Mouse (Mus musculus) spleen, postnatal 10 days (tissue): ENCODE data around the gene Pet100.
A peak's percentile ranks its signal among the peaks of the same experiment; 100 is the strongest.
"Not testable (repeated sequence)": the region's sequence is repeated elsewhere in the genome, so short reads cannot be mapped to it uniquely, and the experiment has no call there.

Source experiments
- DNase-seq, 2 experiments: peaks; one replicate each; pipeline ENCODE4 v3.0.0; 2021 to 2022; ENCODE audit warnings: low spot score in 2 of 2

Pet100 gene

GRCm38 (mm10) chr8:3621199-3621970 is at the start of gene Pet100, which contains the start of gene Xab2:
Pet100 (plus strand) TSS chr8:3621548.
Xab2 (minus strand) TSS chr8:3621316.
- peak; percentile 97 to 98 for DNase-seq

- DNase-seq, result no peak
These were observed 46.8 kb upstream of the Pet100 start for GRCm38 (mm10) chr8:3574546-3574945.

DNA sequence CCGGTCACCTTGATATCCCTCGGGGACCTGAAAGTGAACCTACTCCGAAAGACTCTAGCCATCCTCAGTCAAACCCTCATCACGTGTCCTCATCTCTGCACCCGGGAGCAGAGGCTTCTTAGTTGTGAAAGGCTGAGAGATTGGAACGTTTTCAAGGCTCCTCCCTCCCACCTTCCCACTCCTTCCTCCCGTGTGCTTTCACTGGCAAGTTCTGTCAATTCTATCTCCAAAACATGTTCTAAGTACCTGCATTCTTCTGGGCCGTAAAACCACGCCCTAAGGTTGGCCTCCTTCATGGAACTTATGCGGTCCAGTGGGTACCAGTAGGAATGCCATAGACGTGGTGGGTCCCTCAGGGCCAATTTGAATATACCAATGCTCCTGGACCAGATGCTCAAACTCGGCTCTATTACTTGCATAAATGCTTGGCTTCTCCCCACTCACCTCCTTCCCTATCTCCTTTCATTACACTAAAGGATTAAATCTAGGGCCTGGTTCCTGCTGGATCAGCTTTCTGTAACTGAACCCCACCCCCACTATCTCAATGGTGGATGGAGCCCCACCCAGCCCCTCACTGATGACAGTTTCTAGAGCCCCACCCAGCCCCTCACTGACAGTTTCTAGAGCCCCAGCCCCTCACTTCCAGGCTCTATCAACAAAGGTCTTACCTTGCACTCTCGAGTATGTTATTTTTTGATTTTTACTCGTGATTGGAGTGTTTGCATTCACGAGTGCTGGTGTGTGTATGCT is 45.0 kb upstream of the Pet100 start:
- DNase-seq, result no peak

DNA sequence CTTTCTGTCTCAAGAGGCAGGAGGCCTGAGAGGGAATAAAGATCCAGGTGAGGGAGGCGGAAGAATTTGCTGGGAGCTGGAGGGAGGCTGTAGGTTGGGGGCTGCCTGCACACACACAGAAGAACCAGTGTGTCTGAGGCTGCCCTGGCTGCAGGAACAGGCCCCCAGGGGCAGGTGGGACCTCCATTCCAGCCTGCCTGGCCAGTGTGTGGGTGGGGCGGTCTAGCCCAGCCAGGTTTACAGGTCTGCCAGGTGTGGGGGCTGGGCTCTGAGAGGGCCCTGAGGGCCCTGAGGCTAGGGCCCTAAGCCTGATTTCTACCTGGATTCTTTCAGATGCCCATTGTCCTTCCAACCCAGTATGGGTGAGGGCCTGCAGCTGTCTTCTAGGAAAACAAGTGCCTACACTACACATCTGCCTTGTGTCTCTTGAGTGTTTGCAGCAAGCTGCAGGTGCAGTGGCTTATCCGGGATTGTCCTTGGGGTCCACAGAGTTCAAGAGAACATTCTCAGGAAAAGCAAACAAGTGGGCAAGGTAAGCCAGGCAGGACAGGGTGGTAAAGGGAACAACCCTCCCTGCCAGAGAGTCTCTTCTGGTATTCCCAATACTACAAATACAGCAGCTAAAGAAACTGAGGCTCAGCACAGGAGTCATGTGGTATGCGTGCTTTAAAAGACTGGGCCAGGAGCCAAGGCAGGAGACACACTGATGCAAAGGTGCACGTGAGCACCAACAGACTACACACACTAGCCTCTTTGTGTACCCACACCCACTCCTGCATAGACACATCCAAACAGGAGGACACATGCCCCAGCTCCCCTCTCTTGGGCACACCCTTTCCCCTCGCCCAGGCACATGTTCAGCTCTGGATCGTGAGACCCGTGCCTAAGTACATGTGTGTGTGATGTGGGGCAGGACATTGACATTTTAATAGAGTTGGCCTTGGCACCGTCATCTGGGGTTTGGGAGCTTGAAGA is 41.7 kb upstream of the Pet100 start:
- no peak for DNase-seq

- DNase-seq, result not testable (repeated sequence)
These were observed 39.4 kb upstream of the Pet100 start for GRCm38 (mm10) chr8:3581961-3582360.

DNA sequence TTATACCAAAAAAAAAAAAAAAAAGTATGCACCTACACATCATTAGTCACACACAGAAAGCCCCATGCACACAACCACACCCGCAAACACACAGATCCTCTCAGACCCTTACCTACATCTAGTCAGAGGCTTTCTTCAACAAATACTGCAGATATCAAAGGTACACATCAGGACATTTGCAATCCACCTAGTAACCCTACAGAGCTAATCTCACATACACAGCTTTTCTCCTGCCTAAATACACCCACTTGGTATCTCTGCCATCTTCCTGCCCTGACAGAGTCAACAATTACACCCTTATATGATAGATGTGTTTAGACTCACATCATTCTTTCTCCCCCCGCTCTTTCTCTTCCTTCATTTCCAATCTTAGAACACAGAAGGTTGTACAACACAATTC is 34.9 kb upstream of the Pet100 start:
- DNase-seq, result no peak

DNA sequence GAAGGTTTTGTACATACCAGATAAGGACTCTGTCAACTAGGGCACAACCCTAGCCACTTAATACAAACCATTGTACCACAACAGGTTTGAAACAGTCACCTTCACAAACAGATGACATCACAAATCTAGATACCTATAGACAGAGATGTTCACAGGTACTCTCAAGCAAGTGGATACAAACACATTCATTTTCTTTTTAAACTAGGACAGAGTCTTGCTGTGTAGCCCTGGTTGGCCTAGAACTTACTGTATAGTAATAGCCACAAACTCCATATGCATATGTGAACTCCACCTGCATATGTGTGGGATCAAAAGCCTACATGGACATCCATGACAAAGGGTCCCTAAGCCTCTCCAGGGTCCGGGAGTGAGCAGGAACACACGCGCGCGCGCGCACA is 34.4 kb upstream of the Pet100 start, which contains the start of gene Camsap3:
Gene Camsap3, plus strand, starts transcription at position 301 of the 398 bp plus-strand sequence.
- DNase-seq, result no peak

DNA sequence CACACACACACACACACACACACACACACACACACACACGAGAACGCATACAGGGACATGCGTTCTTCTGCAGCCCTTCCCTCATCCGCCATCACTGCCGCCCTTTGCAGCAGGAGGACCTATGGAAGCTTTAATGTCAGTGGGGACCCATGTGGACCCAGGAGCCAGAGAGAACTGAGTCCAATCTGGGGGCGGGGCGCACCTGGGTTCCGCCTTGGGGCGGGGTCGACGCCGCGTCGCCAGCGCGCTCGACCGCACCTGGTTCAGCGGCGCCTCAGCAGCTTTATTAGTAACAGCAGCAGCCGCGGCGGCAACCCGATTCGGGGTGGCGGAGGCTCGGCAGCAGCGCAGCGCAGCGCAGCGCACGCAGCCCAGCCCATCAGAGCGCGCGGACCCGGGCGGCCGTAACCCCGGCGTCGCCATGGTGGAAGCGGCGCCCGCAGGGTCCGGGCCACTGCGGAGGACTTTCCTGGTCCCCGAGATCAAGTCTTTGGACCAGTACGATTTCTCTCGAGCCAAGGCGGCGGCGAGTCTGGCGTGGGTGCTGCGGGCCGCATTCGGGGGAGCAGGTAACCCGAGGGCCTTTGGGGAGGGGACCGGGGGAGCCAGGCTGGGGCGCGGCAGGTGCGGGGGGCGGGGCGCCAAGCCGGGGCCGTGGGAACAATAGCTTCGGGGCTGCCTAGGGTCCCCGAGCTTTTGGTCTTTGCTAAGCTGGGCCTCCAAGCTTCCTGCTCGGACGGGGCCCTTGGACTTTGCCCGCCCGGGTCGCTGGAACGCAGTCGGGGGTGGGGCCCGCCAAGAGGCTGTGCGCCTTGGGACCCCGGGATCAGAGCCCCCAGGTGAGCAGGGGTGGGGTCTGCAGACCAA is 33.7 kb upstream of the Pet100 start:
- peak in 1 of 2 experiments; percentile 51 for DNase-seq

- DNase-seq, result no peak
These were observed 33.1 kb upstream of the Pet100 start for GRCm38 (mm10) chr8:3588258-3588633.

- DNase-seq, result no peak
These were observed 27.9 kb upstream of the Pet100 start for GRCm38 (mm10) chr8:3593470-3593869.

DNA sequence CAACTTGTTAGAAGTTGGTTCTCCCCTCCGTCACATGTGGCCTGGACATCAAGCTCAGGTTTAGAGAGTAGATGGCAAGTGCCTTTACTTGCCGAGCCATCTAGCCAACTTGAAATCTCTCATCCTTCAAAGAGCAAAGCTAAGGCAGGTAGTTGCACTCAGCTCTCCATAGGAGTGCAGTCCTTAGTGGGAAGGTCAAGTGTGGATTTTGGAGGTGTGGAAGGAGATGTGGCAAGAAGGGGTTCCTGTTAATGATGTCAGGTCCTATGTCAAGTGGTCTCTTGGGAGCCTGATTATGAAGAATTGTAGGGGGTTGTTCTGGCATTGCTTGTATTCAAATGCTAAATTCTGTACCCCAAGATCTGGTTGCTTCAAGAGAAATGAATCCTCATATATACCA is 26.9 kb upstream of the Pet100 start:
- DNase-seq, result no peak

DNA sequence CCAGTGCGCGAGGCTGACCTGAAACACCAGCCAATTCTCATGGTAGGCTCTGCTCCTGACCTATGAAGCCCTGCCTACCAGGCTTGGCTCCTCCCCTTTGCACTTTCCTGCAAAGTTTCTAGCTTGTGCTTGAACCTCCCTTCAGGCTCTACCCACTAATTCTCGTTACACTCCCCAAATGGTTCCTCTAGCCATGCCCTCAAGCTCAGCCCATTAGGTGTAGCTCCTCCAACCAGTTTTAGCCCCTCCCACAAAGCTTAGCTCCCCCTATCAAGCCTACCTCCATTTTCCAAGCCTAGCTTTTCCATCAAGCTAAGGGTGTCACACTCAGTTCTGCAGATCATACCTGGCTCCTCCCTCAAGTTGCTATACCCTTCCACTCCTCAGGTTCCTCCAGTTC is 23.3 kb upstream of the Pet100 start:
- no peak for DNase-seq

GRCm38 (mm10) chr8:3599219-3599618 is 22.1 kb upstream of the Pet100 start:
- no peak for DNase-seq

DNA sequence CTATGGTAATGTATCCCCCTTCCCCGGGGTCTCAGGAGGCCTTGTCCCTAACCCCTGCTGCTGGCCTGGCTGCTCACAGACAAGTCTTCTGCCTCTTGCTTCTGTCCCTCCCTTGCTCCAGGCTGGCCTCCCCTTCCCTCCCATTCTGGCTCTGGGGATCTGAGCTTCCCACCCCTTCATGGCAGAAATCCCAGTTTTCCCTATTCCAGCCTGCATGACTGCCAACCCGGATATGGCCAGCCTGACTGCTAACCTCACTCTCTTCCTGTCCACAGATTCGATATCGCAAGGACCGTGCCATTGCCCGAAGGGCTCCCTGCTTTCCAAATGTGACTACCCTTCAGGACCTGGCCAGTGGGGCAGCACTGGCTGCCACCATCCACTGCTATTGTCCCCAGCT is 20.9 kb upstream of the Pet100 start:
- DNase-seq, result no peak

DNA sequence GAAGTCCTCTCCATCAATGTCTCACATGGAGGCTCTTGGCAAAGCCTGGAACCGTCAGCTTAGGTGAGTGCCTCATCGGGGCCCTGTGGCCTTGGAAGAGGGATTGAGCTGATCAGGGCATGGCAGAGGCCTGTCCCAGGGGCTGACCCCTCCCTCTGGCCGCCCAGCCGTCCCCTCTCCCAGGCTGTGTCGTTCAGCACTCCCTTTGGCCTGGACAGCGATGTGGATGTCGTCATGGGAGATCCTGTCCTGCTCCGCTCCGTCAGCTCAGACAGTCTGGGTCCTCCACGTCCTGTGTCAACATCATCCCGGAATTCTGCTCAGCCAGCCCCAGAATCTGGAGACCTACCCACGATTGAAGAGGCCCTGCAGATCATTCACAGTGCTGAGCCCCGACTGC is 17.9 kb upstream of the Pet100 start:
- DNase-seq, result no peak

DNA sequence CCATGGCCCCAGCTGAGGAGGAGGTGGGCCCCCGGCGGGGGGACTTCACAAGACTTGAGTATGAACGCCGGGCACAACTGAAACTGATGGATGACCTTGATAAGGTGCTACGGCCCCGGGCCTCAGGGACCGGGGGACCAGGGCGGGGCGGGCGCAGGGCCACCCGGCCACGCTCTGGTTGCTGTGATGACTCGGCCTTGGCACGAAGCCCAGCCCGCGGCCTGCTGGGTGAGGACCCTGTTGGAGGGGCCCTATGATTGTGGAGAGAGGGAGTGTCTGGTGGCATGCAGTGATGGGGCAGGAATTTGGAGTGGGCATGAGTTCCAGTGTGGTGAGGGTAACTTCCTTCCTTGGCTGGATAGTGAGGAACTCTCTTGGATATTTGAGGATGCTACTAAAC is 14.8 kb upstream of the Pet100 start:
- DNase-seq, result no peak

DNA sequence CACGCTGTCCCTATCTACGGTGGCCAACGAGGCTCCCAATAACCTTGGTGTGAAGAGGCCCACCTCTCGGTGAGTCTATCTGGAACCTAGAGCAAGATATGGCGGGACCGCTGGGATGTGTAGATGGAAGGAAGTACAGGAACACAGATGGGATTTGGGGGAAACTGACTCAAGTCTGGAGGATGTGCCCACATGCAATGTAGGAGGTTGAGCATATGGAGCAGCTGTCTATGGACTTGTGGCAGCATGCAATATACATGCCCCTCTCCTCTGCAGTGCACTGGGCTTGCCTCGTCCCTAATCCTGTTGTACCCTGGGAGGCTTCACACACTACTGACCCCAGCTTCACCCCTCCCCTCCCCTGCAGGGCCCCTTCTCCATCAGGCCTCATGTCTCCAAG is 13.5 kb upstream of the Pet100 start:
- DNase-seq, result no peak

DNA sequence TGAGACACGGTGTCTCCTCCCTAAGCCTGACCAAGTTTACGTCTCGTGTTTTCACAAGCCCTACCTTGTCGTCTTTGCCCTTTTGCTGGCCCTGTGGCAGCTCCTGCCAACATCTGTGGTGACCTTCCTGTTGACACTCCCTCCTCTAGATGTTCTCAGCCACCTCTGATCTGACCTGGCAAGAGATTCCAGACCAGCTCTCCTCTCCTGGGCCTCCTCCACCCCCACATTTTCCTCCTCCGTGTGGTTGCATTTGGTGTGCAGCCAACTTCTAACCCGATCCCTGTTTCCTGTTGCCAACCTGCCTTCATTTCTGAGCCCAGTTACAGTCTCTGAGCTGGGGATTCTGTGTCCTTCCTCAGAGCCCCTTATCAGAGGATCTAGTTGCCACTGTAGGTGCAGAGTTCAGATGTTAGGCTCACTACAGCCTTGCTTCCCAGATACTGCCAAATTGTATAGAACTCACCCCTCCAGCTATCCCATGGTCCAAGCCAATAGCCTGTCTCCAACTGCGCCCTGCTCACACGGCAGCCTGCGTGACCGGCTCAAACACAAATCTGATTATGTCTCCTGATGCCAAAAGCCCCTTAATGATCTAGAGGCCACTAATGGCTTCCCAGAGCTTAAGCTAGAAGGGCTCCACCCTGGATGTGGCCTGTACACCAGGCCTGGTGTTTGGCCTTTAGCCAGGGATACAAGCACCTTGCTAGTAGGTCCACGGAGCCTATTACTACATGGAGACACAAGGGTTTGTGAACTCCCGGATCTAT is 12.1 kb upstream of the Pet100 start:
- DNase-seq, result no peak

- DNase-seq, result no peak
These were observed 11.6 kb upstream of the Pet100 start for GRCm38 (mm10) chr8:3609816-3610150.

DNA sequence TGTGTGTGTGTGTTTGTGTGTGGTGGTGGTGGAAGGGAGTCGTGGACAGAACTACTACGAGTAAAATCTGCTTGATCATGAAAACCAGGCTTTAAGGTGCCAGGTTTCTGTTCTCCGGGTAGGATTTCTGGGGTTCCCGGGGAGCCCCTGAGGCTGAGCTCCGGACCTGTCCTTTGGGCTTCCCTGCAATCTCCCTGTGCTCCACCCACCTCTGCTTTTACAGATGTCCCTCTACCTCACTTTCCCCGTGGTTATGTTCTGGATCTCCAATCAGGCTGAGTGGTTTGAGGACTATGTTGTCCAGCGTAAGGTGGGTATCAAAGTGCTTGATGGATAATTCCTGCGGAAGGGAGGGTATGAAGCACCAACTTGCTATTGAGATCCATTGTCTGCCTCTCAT is 771 bp downstream of the Pet100 start:
- DNase-seq, result no peak
